Mouse (Mus musculus) c-Kit-negative CD71-positive TER-119-positive erythroid progenitor cells, embryonic 14.5 days (primary cell): ENCODE data around the gene Hist1h2ak.

Experiments
- DNase-seq: peaks from one replicate; pipeline ENCODE4 v3.0.0-alpha.2; 2013; ENCODE audit warnings: low read depth, low spot score

Gene Hist1h2ak

GRCm38 (mm10) chr13:21721107-21721756 lies 32.4 kb downstream of the Hist1h2ak start:
- peak; percentile 57 for DNase-seq

GRCm38 (mm10) chr13:21718381-21719080 lies 35.1 kb downstream of the Hist1h2ak start:
- peak; percentile 47 for DNase-seq

- DNase-seq: peak; percentile 90
These were observed 36.0 kb downstream of the Hist1h2ak start, which contains the start of gene Hist1h3h for GRCm38 (mm10) chr13:21717397-21718357. Hist1h3h (plus strand) TSS chr13:21717659.

GRCm38 (mm10) chr13:21716540-21717391 lies 36.9 kb downstream of the Hist1h2ak start:
- DNase-seq: peak; percentile 59

- DNase-seq: peak; percentile 97
These were observed 37.6 kb downstream of the Hist1h2ak start, which contains the start of the genes Hist1h2bl and Hist1h2ai for GRCm38 (mm10) chr13:21715864-21716539. Hist1h2bl (minus strand) TSS chr13:21716143. Hist1h2ai (plus strand) TSS chr13:21716422.

GRCm38 (mm10) chr13:21715131-21715863 lies 38.3 kb downstream of the Hist1h2ak start:
- DNase-seq: peak; percentile 60

GRCm38 (mm10) chr13:21714725-21715124 lies 38.9 kb downstream of the Hist1h2ak start:
- DNase-seq: peak; percentile 81

- DNase-seq: no peak
These were observed 41.9 kb downstream of the Hist1h2ak start for GRCm38 (mm10) chr13:21711698-21712097.

GRCm38 (mm10) chr13:21710821-21711525 lies 42.7 kb downstream of the Hist1h2ak start:
- peak; percentile 69 for DNase-seq

- DNase-seq: peak; percentile 84
These were observed 43.5 kb downstream of the Hist1h2ak start for GRCm38 (mm10) chr13:21710031-21710711.

GRCm38 (mm10) chr13:21706669-21707068 lies 47.0 kb downstream of the Hist1h2ak start:
- no peak for DNase-seq
